Mouse (Mus musculus) E14TG2a.4 (cell line): ENCODE measurements at regions not wholly inside any gene's neighbourhood (a gene's known extent, or its start where the extent isn't known, plus 50 kb on each side); places are given as distances from the start of the nearest gene placed in this dataset.

Source experiments
- H3K27me3 ChIP-seq: 2 replicates; pipeline ENCODE4 v1.6.1; 2014; ENCODE audit warnings: low read length, control low read depth; ENCODE audit not compliant: insufficient read depth
- H3K36me3 ChIP-seq: 2 replicates; pipeline ENCODE4 v1.6.1; 2014; ENCODE audit warnings: low read length, control low read depth; ENCODE audit not compliant: insufficient read depth
- H3K4me1 ChIP-seq: replicated peaks from 2 replicates; pipeline ENCODE4 v1.6.1; 2014; ENCODE audit warnings: low read depth, low read length, control low read depth
- H3K4me3 ChIP-seq: replicated peaks from 2 replicates; pipeline ENCODE4 v1.5.1; 2014; ENCODE audit warnings: mild to moderate bottlenecking, low read length
- H3K9me3 ChIP-seq: 2 replicates; pipeline ENCODE4 v1.6.1; 2014; ENCODE audit warnings: low read length, control low read depth
- CTCF ChIP-seq: conservative IDR thresholded peaks from 2 replicates; pipeline ENCODE4 v1.5.1; 2014; ENCODE audit warnings: low read length
- NANOG ChIP-seq: IDR thresholded peaks from 2 replicates; pipeline ENCODE4 v1.6.1; 2014; ENCODE audit warnings: borderline replicate concordance, low read length, mixed read lengths
- POU5F1 ChIP-seq: IDR thresholded peaks from 2 replicates; pipeline ENCODE4 v1.6.1; 2014; ENCODE audit warnings: low read length, borderline replicate concordance

DNA sequence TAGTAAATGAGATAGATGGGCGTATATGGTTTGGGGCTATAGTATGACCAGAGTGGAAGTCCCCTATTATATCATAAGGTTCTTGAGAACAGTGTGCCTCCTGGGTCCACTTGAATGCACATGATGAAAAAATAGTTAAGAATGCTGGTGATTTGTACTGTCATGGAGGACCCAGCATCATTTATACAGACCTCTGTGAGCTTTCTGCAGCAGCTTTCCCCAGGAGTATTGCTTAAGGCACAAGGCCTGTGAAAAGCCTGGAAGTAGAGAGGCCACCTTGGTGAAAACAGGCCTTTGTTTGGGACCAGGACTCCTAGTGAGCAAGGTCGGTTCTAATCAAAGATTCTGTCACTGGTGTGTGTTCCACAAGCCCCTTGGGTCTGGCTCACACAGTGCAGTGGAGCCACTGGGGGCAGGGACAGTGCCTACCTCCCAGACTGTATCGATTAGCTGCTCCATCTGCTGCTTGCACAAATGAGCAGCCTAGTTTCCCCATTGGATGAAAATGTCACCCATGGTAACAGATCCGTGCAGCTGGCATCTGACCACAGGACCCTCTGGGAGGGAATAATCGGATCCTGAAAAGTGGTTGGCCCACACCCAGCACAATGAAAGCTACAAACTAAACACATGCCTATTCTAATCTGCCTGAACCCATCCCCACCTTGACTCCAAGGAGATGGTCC, 274.2 kb upstream of the Clint1 start:
- Histone ChIP-seq H3K36me3 (no peaks in the 10 kb centered on the region), H3K27me3 (no peaks in the 10 kb centered on the region), H3K9me3 (peaks cover 6% of the 10 kb centered on the region; the same call in 1 of the 2 replicates), H3K4me1 (no peaks in the 10 kb centered on the region), H3K4me3 (no peak overlapping the region)
- no peak for TF ChIP-seq POU5F1
- no peak for TF ChIP-seq CTCF
- no peak for TF ChIP-seq NANOG

DNA sequence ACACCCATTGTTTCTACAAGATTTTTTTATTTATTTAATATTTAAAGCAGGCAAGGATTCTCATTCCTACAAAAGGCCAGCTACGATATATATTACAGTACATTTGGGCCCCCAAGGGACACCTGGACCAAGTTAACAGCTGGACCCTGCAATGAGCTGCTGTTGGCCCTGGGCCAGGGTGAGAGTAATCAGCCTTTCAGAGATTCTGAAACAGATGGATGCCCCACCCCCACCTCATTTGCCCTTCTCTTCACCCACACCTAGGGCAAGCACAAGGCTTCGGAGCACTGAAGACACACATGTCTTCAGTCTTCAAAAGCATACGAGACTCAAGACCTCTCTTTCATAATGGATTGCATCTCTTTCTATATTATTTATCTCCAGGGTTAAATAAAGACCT, 259.5 kb upstream of the Clint1 start:
- Histone ChIP-seq H3K9me3 (no peaks in the 10 kb centered on the region), H3K27me3 (no peaks in the 10 kb centered on the region)
- TF ChIP-seq NANOG (no peak), CTCF (no peak), POU5F1 (no peak)

DNA sequence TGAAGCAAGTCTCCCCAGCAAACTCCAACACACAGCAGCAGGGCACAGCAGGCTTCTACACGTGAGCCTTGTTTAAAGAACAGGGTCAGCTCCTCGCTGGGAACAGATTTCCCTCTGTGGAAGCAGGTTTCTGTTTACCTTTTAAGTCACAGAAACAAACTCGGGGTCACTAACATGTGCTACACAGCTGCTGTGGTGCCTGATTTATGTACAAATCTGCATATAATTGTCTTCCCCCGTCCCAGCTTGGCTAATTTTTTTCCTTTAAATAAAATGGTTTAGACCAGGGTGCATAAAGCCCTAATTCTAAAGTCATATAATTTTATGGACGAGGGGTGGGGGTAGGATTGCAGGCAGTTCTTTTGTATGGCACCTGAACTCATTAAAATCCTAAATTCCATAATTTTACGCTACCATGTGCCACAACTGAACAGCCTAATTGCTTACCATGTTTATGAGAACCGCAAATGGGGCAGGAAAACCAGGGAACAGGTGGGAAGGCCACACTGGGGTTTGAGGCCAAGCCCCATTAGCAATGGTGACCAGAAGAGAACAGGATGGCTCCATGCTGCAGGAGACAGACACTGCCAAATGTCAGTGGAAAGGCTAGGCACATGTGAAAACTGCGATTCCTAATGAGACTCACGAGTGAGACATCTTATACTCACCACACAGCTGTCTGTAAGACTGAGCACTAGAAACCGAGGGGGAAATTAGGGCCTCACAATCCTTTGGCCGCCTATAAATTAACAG, 258.8 kb upstream of the Clint1 start:
- Histone ChIP-seq H3K9me3 (no peaks in the 10 kb centered on the region), H3K4me3 (no peak overlapping the region), H3K36me3 (no peaks in the 10 kb centered on the region), H3K27me3 (no peaks in the 10 kb centered on the region), H3K4me1 (no peaks in the 10 kb centered on the region)
- no peak for TF ChIP-seq CTCF
- no peak for TF ChIP-seq POU5F1
- TF ChIP-seq NANOG, result no peak

More for the DNA sequence above, 259.5 kb upstream of the Clint1 start:
- Histone ChIP-seq H3K4me1 (no peaks in the 10 kb centered on the region), H3K4me3 (no peak overlapping the region), H3K36me3 (no peaks in the 10 kb centered on the region)

DNA sequence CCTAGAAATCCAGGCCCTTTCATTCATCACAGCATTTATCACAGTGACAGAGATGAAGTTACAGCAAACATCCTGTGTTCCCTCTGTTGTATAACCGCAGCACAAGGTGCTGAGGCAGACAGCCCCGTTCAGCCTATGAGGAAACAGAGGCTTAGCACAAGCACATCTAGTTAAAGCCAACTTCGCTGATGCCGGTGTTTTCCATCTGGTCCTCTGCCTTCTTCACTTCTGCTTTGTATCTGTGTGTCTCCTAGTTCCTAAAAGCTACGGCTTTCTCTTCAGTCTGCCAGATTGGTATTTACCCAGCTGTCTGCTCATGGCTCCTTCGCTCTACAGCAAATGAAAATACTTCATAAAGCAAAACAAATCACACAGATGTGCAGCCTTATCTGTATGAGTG, 256.5 kb upstream of the Clint1 start:
- TF ChIP-seq POU5F1 (no peak), NANOG (no peak), CTCF (no peak)
- H3K4me1 ChIP-seq, result no peaks in the 10 kb centered on the region
- H3K4me3 ChIP-seq, result no peak overlapping the region

DNA sequence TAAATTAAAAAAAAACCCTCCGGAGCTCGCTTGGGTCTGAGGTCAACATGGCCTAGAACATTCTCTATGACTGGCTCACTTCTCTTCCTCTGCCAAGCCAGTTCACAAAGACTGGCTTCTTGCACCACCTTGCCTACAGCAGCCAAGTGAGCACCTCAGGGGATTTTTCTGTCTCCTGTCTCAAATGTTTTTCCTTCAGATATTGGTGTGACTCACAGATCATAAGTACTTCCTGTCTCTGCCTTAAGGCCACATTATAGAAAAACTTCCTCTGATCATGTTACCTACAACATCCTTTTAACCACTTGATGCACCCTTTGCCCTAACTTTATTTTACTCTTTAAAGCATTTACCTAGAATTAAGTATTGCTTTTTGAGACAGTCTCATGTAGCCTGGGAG, 230.0 kb upstream of the Clint1 start:
- no peak for TF ChIP-seq POU5F1
- no peak for TF ChIP-seq CTCF
- no peak for TF ChIP-seq NANOG
- H3K4me1 ChIP-seq, result 0 out of 2 replicates have a peak, but pooled peaks cover 6% of the 10 kb centered on the region
- no peaks in the 10 kb centered on the region for H3K36me3 ChIP-seq
- no peaks in the 10 kb centered on the region for H3K9me3 ChIP-seq
- no peaks in the 10 kb centered on the region for H3K27me3 ChIP-seq
- no peak overlapping the region for H3K4me3 ChIP-seq

More for the DNA sequence above, 256.5 kb upstream of the Clint1 start:
- Histone ChIP-seq H3K36me3 (no peaks in the 10 kb centered on the region), H3K9me3 (no peaks in the 10 kb centered on the region), H3K27me3 (no peaks in the 10 kb centered on the region)

DNA sequence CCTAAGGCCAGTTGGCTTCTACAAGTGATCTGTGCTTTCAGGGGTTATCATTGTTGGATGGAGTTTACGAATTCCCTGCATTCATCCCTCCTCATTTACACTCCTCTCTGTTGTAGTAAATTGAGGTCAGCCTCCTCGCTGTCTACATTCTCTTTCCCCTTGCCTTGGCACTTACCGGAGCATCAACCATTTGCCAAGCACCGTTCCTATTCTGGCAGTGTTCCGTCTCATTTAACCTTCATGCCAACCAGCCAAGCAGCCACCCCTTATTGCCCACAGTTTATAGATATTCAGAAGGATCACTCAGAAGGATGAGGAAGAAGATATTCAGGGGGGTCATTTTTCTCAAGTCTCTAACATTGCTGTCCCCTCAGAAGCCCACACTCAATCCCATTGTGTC, 229.2 kb upstream of the Clint1 start:
- Histone ChIP-seq H3K27me3 (no peaks in the 10 kb centered on the region), H3K4me1 (0 out of 2 replicates have a peak, but pooled peaks cover 6% of the 10 kb centered on the region), H3K4me3 (no peak overlapping the region), H3K9me3 (0 out of 2 replicates have a peak, but pooled peaks cover 3% of the 10 kb centered on the region), H3K36me3 (no peaks in the 10 kb centered on the region)
- TF ChIP-seq POU5F1 (no peak), CTCF (no peak), NANOG (no peak)

DNA sequence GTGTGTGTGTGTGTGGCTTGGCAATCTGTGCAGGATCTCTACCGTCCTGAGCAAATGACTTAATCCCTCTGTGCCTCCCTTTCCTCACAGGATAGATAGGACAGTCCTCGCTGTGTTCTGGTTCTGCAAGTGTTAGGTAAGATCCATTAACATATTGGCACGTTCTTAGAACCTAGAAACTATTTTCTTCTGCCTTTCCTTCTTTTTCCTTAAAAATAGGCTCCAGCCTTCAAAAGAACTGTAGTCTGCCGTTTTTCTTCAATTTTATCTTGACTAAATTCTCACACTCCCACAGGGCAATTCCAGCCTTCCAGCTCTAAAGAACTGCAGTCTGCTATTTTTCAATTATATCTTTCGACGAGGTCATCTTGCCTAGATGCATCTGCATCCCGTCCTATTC, 227.6 kb upstream of the Clint1 start:
- Histone ChIP-seq H3K36me3 (no peaks in the 10 kb centered on the region), H3K9me3 (0 out of 2 replicates have a peak, but pooled peaks cover 3% of the 10 kb centered on the region), H3K27me3 (no peaks in the 10 kb centered on the region), H3K4me3 (no peak overlapping the region), H3K4me1 (0 out of 2 replicates have a peak, but pooled peaks cover 6% of the 10 kb centered on the region)
- no peak for TF ChIP-seq NANOG

DNA sequence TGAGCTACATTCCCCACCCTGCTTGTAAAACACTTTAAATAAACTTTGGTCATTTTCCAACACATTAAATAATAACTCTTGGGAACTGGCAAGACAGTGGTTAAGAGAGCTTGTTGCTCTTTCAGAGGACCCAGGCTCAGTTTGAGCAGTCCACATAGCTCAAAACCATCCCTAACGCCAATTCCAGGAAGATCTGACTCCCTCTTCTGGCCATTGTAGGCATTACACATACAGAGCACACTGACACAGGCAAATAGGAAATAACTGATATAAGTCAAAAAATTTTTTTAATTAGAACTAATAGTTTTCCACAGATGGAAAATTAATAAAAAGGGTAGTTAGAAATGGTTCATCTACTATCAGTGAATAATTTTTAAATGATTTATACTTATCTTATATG, 222.6 kb upstream of the Clint1 start:
- Histone ChIP-seq H3K4me1 (no peaks in the 10 kb centered on the region), H3K4me3 (no peak overlapping the region), H3K9me3 (0 out of 2 replicates have a peak, but pooled peaks cover 3% of the 10 kb centered on the region), H3K27me3 (no peaks in the 10 kb centered on the region), H3K36me3 (no peaks in the 10 kb centered on the region)
- TF ChIP-seq CTCF (peak; percentile 81), NANOG (no peak)
